Mouse (Mus musculus) gastrocnemius, postnatal 14 days (tissue): ENCODE results near the gene Crisp1. TPM values are rescaled to one million over a fixed set of nuclear protein-coding genes. Genes with fewer than 3 reads are reported as not detected.

Experiments
- DNase-seq: peaks from one replicate; pipeline ENCODE4 v3.0.0; 2021; ENCODE audit warnings: mixed read lengths
- intact Hi-C: fragments of 180-260 bp; cut with DNase I; formaldehyde crosslinking; loops from one replicate; pipeline ENCODE4 v1.15.1; 2025; ENCODE audit warnings: low total_unique reads
- long read RNA-seq, 2 experiments: library from polyadenylated mRNA; stranded (forward); transcript quantifications; one replicate each; pipeline ENCODE4 v2.0.0; 2021
- total RNA-seq, 2 experiments: library from RNA; stranded (reverse); gene quantifications; 2 replicates each; pipeline ENCODE4 v1.2.3; 2021

Gene Crisp1
- total RNA-seq, result not detected
- long read RNA-seq, experiment 1, result 0 reads
- long read RNA-seq, experiment 2, result 0 reads

GRCm38 (mm10) chr17:40319062-40319461 is at the start of gene Crisp1:
Gene Crisp1, minus strand, starts transcription at chr17:40319207.
- DNase-seq, result no peak
- intact Hi-C loops, result no loop called here

DNA sequence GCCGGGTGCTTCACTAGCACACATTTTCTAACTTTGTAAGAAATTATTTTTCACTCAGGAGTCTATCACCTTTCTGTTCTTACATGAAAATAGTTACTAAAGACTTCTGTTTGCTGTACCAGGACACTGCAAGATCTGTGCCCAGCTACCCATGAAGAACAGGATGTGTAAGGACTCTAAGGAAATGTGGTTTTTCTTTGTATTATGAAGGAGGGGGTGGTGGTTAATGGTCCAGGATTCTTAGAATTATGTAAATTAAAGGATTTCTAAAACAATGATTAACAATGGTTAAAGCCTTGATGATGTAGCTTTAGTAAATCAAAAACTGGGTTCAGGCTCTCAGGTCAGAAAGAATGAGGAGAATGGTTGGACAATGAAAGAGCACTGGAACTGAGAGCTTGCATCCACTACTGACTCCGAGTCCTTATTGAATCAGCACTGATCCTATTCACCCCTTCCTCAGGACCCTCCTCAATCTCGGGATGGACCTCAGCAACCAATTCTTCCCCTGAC is 23.5 kb upstream of the Crisp1 start:
- intact Hi-C loops, result no loop called here

DNA sequence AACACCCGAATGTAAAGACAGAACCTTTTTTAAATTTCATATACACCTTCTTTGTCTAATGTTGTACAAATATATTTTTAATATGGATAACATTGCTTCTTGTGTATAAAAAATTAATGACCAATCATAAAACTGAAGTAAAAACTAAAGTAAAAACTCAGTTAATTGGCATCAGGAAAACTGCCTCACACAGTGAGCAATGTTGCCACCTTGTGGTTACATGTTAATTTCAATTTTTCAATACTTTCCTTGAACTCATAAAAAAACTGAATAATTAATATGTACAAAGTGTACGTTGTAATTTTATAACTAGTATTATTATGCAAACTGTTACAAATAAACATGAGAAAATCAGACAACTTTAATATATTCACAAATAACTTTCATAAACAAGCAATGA is 33.6 kb downstream of the Crisp1 start:
- DNase-seq, result no peak
- intact Hi-C loops, result no loop called here

More for the DNA sequence above, 23.5 kb upstream of the Crisp1 start:
- DNase-seq, result no peak

DNA sequence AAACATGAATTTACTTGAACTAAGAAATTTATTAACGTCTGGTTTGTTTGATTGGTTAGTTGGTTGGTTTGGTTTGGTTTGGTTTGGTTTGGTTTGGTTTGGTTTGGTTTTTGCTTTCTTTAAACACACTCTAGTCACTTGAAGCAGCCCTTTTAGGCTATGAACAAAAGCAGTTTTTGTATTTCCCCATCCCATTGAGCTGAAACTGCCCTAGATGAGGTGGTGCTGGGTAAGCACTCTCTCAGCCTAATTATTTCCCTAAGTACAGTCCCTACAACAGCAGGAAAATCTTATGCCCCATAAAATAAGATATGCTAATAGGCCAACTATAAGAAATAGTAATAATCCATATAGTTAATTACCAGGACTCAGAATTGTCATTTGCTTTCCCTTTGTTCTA is 43.5 kb downstream of the Crisp1 start:
- intact Hi-C loops, result no loop called here
- DNase-seq, result no peak

- intact Hi-C loops, result no loop called here
- DNase-seq, result no peak
Observed at GRCm38 (mm10) chr17:40274906-40275470, 44.0 kb downstream of the Crisp1 start.

- DNase-seq, result no peak
- intact Hi-C loops, result no loop called here
Observed at GRCm38 (mm10) chr17:40252487-40252886, 66.5 kb downstream of the Crisp1 start.

Other genes with a start within 250 kb of the Crisp1 start
- gene AC192777.2, start 223.8 kb downstream of the Crisp1 start, total RNA-seq, result not detected
- gene Pgk2, start 110.6 kb downstream of the Crisp1 start, total RNA-seq, result not detected
- gene Crisp3, start 76.9 kb downstream of the Crisp1 start, total RNA-seq, result not detected
- not detected for gene Esp8, start 200.8 kb upstream of the Crisp1 start, total RNA-seq
- gene Esp6, start 242.3 kb upstream of the Crisp1 start, total RNA-seq, result not detected